Mouse (Mus musculus) liver, adult 2 months (tissue): ENCODE results near the gene Galm. TPM values are rescaled to one million over a fixed set of nuclear protein-coding genes. Genes with fewer than 3 reads are reported as not detected.
"Not testable (repeated sequence)": the region's sequence is repeated elsewhere in the genome, so short reads cannot be mapped to it uniquely, and the experiment has no call there.

ENCODE experiments used
- DNase-seq: peaks from one replicate; pipeline ENCODE4 v3.0.0-alpha.2; 2011; ENCODE audit warnings: low read depth, low spot score; ENCODE audit errors: extremely low read depth
- H3K27ac ChIP-seq: fragments of 200-500 bp; replicated peaks from 2 replicates; pipeline ENCODE4 v1.5.1; 2012; ENCODE audit warnings: low read depth, mild to moderate bottlenecking, control low read depth, inconsistent platforms, low read length; ENCODE audit not compliant: insufficient read depth
- H3K27me3 ChIP-seq: fragments of 200-500 bp; 2 replicates; pipeline ENCODE4 v1.6.1; 2012; ENCODE audit warnings: mild to moderate bottlenecking, moderate library complexity, low read length, inconsistent platforms; ENCODE audit not compliant: control insufficient read depth, insufficient read depth
- H3K36me3 ChIP-seq: fragments of 200-500 bp; 2 replicates; pipeline ENCODE4 v1.6.1; 2012; ENCODE audit warnings: low read length, inconsistent platforms; ENCODE audit not compliant: control insufficient read depth, insufficient read depth
- H3K4me1 ChIP-seq: fragments of 200-500 bp; 2 replicates; pipeline ENCODE4 v1.6.1; 2011; ENCODE audit warnings: low read length; ENCODE audit not compliant: control insufficient read depth, insufficient read depth
- H3K4me3 ChIP-seq: fragments of 200-500 bp; 2 replicates; pipeline ENCODE4 v1.5.1; 2011; ENCODE audit warnings: low read depth, mild to moderate bottlenecking, control low read depth, low read length, moderate library complexity; ENCODE audit not compliant: insufficient read depth
- H3K79me2 ChIP-seq: fragments of 200-500 bp; 2 replicates; pipeline ENCODE4 v1.6.1; 2012; ENCODE audit warnings: inconsistent platforms, mild to moderate bottlenecking, low read length, moderate library complexity; ENCODE audit not compliant: control insufficient read depth, insufficient read depth
- H3K9ac ChIP-seq: fragments of 200-500 bp; 2 replicates; pipeline ENCODE4 v1.6.1; 2012; ENCODE audit warnings: low read depth, mild to moderate bottlenecking, control low read depth, inconsistent platforms, low read length
- CTCF ChIP-seq: fragments of 200-500 bp; IDR thresholded peaks from 2 replicates; pipeline ENCODE4 v1.5.1; 2011; ENCODE audit warnings: low read depth, low read length, control low read depth
- POLR2A ChIP-seq: fragments of 200-500 bp; IDR thresholded peaks from 2 replicates; pipeline ENCODE4 v1.6.1; 2011; ENCODE audit warnings: low read length, control low read depth; ENCODE audit not compliant: insufficient read depth; ENCODE audit errors: extremely low read depth
- WGBS: fragments of 180-500 bp; shearing (Covaris S2); methylation state at CpG from one replicate; pipeline ENCODE4 v1.1.7; 2018; 5-methylcytosine and 5-hydroxymethylcytosine counted together
- polyA plus RNA-seq: library from polyadenylated mRNA; depleted of rRNA; stranded (reverse); fragments of >200 nt; gene quantifications from 2 replicates; pipeline ENCODE4 v1.2.3, GENCODE M21; 2012; rRNA removed
- total RNA-seq: library from RNA; depleted of rRNA; stranded (reverse); fragments of >200 nt; gene quantifications from 2 replicates; pipeline ENCODE4 v1.2.3, GENCODE M21; 2014; rRNA removed

The Galm gene
- total and polyA plus RNA-seq, 2 experiments, result 68.6 to 81.2 TPM

DNA sequence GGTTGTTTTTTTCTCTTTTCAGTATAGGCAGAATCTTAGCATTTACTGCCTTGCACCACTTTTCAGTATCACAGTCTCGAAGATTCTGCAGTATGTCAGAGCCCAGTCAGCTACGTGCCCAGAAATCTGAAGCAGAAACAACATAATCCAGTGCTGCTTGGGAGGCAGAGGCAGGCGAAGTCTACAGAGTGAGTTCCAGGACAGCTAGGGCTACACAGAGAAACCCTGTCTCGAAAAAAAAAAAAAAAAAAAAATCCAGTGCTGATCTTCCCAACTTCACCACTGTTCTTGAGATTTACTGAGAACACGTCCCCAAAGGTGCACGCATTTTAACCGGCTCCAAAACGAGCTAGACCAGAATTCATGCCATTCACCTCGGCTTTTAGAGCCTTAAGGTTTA lies 96.6 kb downstream of the Galm start:
- Histone ChIP-seq H3K27me3 (no peaks in the 10 kb centered on the region), H3K4me1 (peaks cover 6% of the 10 kb centered on the region; the same call in 1 of the 2 replicates), H3K4me3 (peak overlapping the region; percentile 45), H3K9ac (peak overlapping the region; percentile 37; the same call in 1 of the 2 replicates), H3K79me2 (no peaks in the 10 kb centered on the region), H3K36me3 (no peaks in the 10 kb centered on the region), H3K27ac (no peak overlapping the region)
- TF ChIP-seq CTCF (no peak), POLR2A (no peak)
- peak; percentile 15 for DNase-seq
- WGBS, result 3% methylated on average over 9 of the region's 9 CpGs

DNA sequence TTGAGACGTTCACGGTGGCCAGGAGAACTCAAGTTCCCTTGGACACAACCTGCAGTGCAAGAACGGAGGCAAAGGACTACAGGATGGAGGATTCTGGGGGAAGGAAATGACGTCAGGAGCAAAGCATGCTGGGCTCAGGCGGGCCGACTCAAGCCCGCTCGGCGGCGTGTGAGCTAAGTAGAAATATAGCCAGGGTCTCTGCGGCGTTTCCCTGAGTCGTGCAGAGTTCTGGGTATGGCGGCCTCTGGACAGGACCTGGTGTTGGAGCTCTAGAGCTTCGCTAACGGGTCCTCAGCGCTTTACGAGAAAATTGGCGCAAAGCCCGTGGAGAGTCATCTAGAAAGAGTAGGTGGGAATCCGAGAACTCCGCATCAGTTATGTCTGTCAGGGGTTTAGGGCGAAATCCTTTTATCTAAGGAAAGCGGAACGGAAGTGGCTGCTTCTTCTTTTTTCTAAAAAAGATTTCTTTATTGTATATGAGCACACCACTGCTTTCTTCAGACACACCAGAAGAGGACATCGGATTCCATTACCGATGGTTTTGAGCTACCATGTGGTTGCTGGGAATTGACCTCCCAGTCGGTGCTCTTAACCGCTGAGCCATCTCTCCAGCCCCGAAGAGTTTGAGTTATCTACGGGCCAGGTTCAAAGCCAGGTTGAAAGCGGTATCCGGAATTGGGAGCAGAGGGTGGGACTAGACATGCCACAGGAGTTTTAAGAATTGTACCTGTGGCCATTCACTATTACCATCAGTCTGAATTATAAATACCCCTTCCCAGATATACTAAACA lies 97.2 kb downstream of the Galm start, which contains the start of gene Gemin6:
Gene Gemin6 (plus strand): TSS at position 116 of the 791 bp plus-strand sequence.
- H3K9ac ChIP-seq, result peak within 1 kb of the TSS; percentile 61

DNA sequence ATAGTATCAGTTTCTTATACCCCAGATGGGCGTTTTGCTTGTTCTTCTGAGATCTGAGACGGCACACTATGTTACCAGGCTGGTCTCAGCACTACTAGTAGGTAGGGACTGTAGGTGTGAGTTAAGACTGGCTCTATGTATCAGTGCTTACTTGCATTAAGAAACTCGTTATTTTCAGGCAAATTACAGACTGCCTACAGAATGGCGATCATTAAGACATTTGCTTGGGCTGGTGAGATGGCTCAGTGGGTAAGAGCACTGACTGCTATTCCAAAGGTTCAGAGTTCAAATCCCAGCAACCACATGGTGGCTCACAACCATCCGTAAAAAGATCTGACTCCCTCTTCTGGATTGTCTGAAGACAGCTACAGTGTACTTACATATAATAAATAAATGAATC lies 97.9 kb downstream of the Galm start:
- 36% methylated on average over 5 of the region's 5 CpGs for WGBS
- H3K27ac ChIP-seq, DNase-seq, H3K36me3 ChIP-seq, H3K79me2 ChIP-seq, H3K4me3 ChIP-seq, H3K4me1 ChIP-seq, H3K27me3 ChIP-seq, H3K9ac ChIP-seq: not testable (repeated sequence)

More for the DNA sequence above, 97.2 kb downstream of the Galm start, which contains the start of gene Gemin6:
- under 1% methylated on average over 33 of the region's 33 CpGs for whole genome bisulfite sequencing
- Histone ChIP-seq H3K36me3 (no peaks in the 10 kb centered on the region), H3K27me3 (no peaks in the 10 kb centered on the region), H3K79me2 (no peaks in the 10 kb centered on the region), H3K27ac (no peak within 1 kb of the TSS), H3K4me3 (peak within 1 kb of the TSS; percentile 45), H3K4me1 (peaks cover 6% of the 10 kb centered on the region; the same call in 1 of the 2 replicates)
- no peak for TF ChIP-seq CTCF
- TF ChIP-seq POLR2A, result no peak
- peak; percentile 89 for DNase-seq

DNA sequence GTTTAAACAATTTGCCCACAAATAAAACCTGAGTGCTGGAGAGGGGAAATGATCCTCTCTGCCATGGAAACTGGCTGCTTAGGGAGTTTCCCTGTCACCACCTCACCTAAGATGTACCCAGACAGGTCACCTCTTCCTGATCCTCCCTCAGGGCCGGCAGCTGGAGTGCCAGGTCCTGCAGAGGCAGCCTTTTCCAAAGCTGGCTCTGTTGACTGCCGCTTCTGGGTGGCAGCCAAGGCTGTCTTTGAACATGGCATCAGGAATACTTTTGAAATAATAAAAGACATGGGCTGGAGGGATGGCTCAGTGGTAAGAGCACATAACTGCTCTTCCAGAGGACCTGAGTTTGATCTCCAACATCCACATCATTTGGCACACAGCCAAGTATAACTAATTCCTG lies 102.1 kb downstream of the Galm start:
- no peaks in the 10 kb centered on the region for H3K79me2 ChIP-seq
- DNase-seq, result peak; percentile 9
- H3K27me3 ChIP-seq, result no peaks in the 10 kb centered on the region
- H3K36me3 ChIP-seq, result no peaks in the 10 kb centered on the region
- TF ChIP-seq POLR2A, result no peak
- H3K4me1 ChIP-seq, result 0 out of 2 replicates have a peak, but pooled peaks cover 4% of the 10 kb centered on the region
- no peak overlapping the region for H3K4me3 ChIP-seq
- H3K27ac ChIP-seq, result no peak overlapping the region
- H3K9ac ChIP-seq, result no peak overlapping the region
- 29% methylated on average over 2 of the region's 2 CpGs for WGBS

DNA sequence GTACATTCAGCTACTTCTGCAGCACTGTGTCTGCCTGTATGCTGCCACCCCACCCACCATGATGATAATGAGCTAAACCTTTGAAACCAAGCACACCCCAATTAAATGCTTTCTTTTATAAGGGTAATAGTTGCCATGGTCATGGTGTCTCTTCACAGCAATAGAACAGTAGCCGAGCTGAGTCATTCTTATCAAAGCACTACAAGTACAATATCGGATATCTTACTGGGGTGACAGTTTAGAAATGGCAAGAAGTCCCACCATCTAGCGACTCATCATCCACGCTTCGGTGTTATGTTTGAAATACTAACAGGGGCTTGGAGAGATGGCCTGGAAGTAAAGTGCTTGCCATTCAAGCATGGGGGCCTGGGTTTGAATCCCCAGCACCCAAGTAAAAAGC lies 106.6 kb downstream of the Galm start:
- Histone ChIP-seq H3K4me1 (no peaks in the 10 kb centered on the region), H3K27me3 (no peaks in the 10 kb centered on the region), H3K27ac (no peak overlapping the region), H3K9ac (no peak overlapping the region), H3K79me2 (no peaks in the 10 kb centered on the region), H3K4me3 (no peak overlapping the region), H3K36me3 (peaks cover 4% of the 10 kb centered on the region; the same call in 1 of the 2 replicates)
- 94% methylated on average over 5 of the region's 5 CpGs for WGBS
- TF ChIP-seq CTCF (no peak), POLR2A (no peak)
- DNase-seq, result no peak

- H3K9ac ChIP-seq, result no peak overlapping the region
Measured at GRCm38 (mm10) chr17:80234376-80234775, 107.1 kb downstream of the Galm start.

More at GRCm38 (mm10) chr17:80234376-80234775, 107.1 kb downstream of the Galm start:
- Histone ChIP-seq H3K36me3 (peaks cover 6% of the 10 kb centered on the region; the same call in 1 of the 2 replicates), H3K27ac (no peak overlapping the region), H3K4me1 (no peaks in the 10 kb centered on the region), H3K4me3 (no peak overlapping the region), H3K79me2 (no peaks in the 10 kb centered on the region), H3K27me3 (no peaks in the 10 kb centered on the region)
- no peak for DNase-seq
- no peak for TF ChIP-seq POLR2A
- no peak for TF ChIP-seq CTCF
- 63% methylated on average over 7 of the region's 7 CpGs for WGBS

Other genes starting within 250 kb of the Galm start
- 64.2 and 77.9 TPM in 2 replicates for gene Atl2, start 231.3 kb upstream of the Galm start, total RNA-seq
- gene Atl2, start 231.3 kb upstream of the Galm start, polyA plus RNA-seq, result 25.8 and 28.2 TPM in 2 replicates
- 26.1 and 27.2 TPM in 2 replicates for gene Hnrnpll, start 65.1 kb upstream of the Galm start, total RNA-seq
- 7.7 and 7.9 TPM in 2 replicates for gene Hnrnpll, start 65.1 kb upstream of the Galm start, polyA plus RNA-seq
- 20.5 and 22.3 TPM in 2 replicates for gene Srsf7, start 79.8 kb downstream of the Galm start, total RNA-seq
- gene Srsf7, start 79.8 kb downstream of the Galm start, polyA plus RNA-seq, result 13.2 and 20.6 TPM in 2 replicates
- not detected in 2 replicates for gene Ttc39d, start 80.0 kb downstream of the Galm start, total RNA-seq
- not detected in 2 replicates for gene Ttc39d, start 80.0 kb downstream of the Galm start, polyA plus RNA-seq
- 4.9 and 5.9 TPM in 2 replicates for gene Gemin6, start 97.0 kb downstream of the Galm start, total RNA-seq
- gene Gemin6, start 97.0 kb downstream of the Galm start, polyA plus RNA-seq, result 2.2 and 2.3 TPM in 2 replicates
- gene Morn2, start 162.7 kb downstream of the Galm start, total RNA-seq, result 9.3 and 9.6 TPM in 2 replicates
- 3.0 and 4.2 TPM in 2 replicates for gene Morn2, start 162.7 kb downstream of the Galm start, polyA plus RNA-seq
- 6.7 and 9.3 TPM in 2 replicates for gene Dhx57, start 163.0 kb downstream of the Galm start, total RNA-seq
- gene Dhx57, start 163.0 kb downstream of the Galm start, polyA plus RNA-seq, result 2.6 and 3.7 TPM in 2 replicates
- gene Arhgef33, start 179.9 kb downstream of the Galm start, total RNA-seq, result not detected in 2 replicates
- gene Arhgef33, start 179.9 kb downstream of the Galm start, polyA plus RNA-seq, result not detected in 2 replicates
- gene Gm10190, start 246.1 kb downstream of the Galm start, total RNA-seq, result not detected in 2 replicates
- gene Gm10190, start 246.1 kb downstream of the Galm start, polyA plus RNA-seq, result not detected in 2 replicates